Mouse (Mus musculus): ENCODE results near the gene Smim15. TPM values are rescaled to one million over a fixed set of nuclear protein-coding genes. Genes with fewer than 3 reads are reported as not detected.

Smim15 gene
- polyA plus RNA-seq, 1 experiment: 3.3 TPM

DNA sequence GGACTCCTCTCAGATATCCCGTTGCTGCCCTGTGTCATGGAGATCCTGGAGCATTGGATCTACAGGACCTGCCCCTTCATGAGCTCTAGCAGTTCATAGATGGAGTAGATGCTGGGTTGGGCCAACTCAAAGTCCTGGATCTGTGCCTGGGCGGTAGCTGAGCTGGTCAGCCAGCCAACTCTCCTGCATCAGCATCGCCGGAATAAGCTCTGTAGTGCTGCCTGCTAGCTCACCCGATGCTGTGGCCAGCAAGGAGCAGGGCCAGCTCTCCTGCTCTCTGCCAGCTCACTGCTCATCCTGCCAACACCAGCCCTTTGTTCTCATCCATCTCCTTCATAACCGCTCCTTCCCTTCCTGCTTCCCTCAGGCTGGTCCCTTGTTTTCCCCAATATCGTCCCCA lies 51.4 kb downstream of the Smim15 start:
- Histone ChIP-seq H3K4me1 (ENCODE audit: control insufficient read depth, insufficient read depth, insufficient read length, low read length) (no peaks in the 10 kb centered on the region; the same call in 1 of the 2 replicates), H3K27me3 (ENCODE audit: control insufficient read depth, insufficient read depth, low read length) (no peaks in the 10 kb centered on the region), H3K4me3 (ENCODE audit: low read depth, low read length) (no peak overlapping the region), H3K36me3 (ENCODE audit: control insufficient read depth, insufficient read depth, low read length) (no peaks in the 10 kb centered on the region), H3K27ac (ENCODE audit: insufficient read depth, low read depth, low read length) (no peak overlapping the region)
- no peak for TF ChIP-seq POLR2A (IDR thresholded peaks at IDR 0.05; ENCODE audit: low read depth, low read length)
- WGBS: 78% methylated on average over 7 of the region's 7 CpGs

DNA sequence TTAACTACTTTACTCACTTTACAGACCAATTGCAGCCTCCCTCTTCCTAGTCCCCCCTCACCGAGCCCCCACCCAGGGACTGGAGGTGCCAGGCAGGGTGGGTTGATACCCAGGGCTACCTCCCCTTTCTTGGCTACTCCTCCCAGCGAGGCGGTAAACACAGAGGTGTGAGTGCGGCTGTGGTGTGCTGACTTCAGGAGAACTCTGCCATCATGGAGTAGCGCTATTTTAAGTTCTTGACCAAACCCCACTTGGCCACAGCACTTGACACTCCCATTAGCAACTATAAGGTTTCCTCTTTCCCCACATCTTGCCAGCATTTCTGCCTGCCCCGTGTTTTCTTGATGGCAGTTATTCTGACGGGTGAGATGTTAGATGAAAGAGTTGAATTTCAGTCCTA lies 52.2 kb downstream of the Smim15 start:
- no peaks in the 10 kb centered on the region; the same call in 1 of the 2 replicates for H3K4me1 ChIP-seq (ENCODE audit: control insufficient read depth, insufficient read depth, insufficient read length, low read length)
- no peak overlapping the region for H3K27ac ChIP-seq (ENCODE audit: insufficient read depth, low read depth, low read length)
- no peaks in the 10 kb centered on the region for H3K27me3 ChIP-seq (ENCODE audit: control insufficient read depth, insufficient read depth, low read length)
- TF ChIP-seq POLR2A (IDR thresholded peaks at IDR 0.05; ENCODE audit: low read depth, low read length): no peak
- no peak for TF ChIP-seq CTCF (IDR thresholded peaks at IDR 0.05; ENCODE audit: extremely low read depth, insufficient read length, insufficient replicate concordance, low read depth, low read length)
- H3K4me3 ChIP-seq (ENCODE audit: low read depth, low read length): no peak overlapping the region
- WGBS: 73% methylated on average over 7 of the region's 7 CpGs
- no peaks in the 10 kb centered on the region for H3K36me3 ChIP-seq (ENCODE audit: control insufficient read depth, insufficient read depth, low read length)

Other genes with a start within 250 kb of the Smim15 start
- 0.84 and 0.94 TPM in 2 replicates for gene Ndufaf2, start 114.2 kb downstream of the Smim15 start, polyA plus RNA-seq (2012; rRNA removed)
- gene Ercc8, start 114.3 kb downstream of the Smim15 start, polyA plus RNA-seq (2012; rRNA removed): 3.2 and 5.0 TPM in 2 replicates
- gene Elovl7, start 170.0 kb downstream of the Smim15 start, polyA plus RNA-seq (2012; rRNA removed): 1.5 and 3.7 TPM in 2 replicates